Mouse (Mus musculus): ENCODE results near the gene Vsig10.

DNA sequence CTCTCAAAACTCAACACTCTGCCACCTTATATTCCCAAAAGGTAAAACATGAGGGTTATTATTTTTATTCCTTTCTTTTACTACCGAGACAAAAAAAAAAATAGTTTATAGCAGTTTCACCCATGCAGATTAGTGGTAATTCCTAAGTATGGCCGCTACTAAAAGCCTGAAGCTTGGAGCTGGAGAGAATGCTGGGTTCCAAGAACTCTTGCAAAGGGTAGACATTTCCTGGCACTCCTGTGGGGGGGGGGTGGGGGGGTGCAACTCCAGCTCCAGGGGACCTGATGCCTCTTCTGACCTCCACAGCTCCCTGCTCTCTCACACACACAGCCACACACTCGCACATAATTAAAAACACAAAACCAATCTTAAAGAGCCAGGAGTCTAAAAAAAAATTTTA, 32.6 kb upstream of the Vsig10 start:
- TF ChIP-seq CTCF (conservative IDR thresholded peaks at IDR 0.05; ENCODE audit: insufficient read depth, insufficient read length, low read depth, low read length) (no peak), POLR2A (IDR thresholded peaks at IDR 0.05; ENCODE audit: low read depth, low read length) (no peak)
